ENCODE assay signal across 9 mouse cellular contexts in genomic region chr8:75315886-75316285, GRCm38 (mm10).
DNase-seq lines count a peak whose midpoint lies in the region; ATAC-seq and TF ChIP-seq lines count a peak whose summit lies in the region.
"Had no signal": no experiment of that assay in that cellular context is flagged by ENCODE, and none has a peak within 500 bp of the region (broad histone marks: within the 10 kb centered on the region; RNA-seq: fewer than 3 reads in every experiment).

No protein-coding gene starts in this region.

- TF ChIP-seq CTCF in liver, adult 2 months (IDR thresholded peaks at IDR 0.05; ENCODE audit: low read depth, low read length): peak; percentile 65; the same call in 1 of the 2 replicates
- peak; percentile 91 for TF ChIP-seq CTCF in cortical plate, adult 2 months (IDR thresholded peaks at IDR 0.05; ENCODE audit: extremely low read depth, insufficient read depth, low read length)

- no peaks in the 10 kb centered on the region for H3K9me3 ChIP-seq in liver, embryonic 12.5 days (replicated peaks)
- H3K9me3 ChIP-seq: neural tube, embryonic 13.5 days had no signal

- H3K4me2 ChIP-seq in liver, embryonic 12.5 days: no peak overlapping the region
- H3K4me2 ChIP-seq: neural tube, embryonic 13.5 days had no signal

- no peaks in the 10 kb centered on the region for H3K36me3 ChIP-seq in liver, adult 2 months (ENCODE audit: control insufficient read depth, insufficient read depth, low read length)
- H3K36me3 ChIP-seq in liver, embryonic 12.5 days: no peaks in the 10 kb centered on the region
- H3K36me3 ChIP-seq: neural tube, embryonic 13.5 days had no signal

- ATAC-seq in liver, embryonic 12.5 days: no peak

- 4% methylated on average over 3 of the region's 3 CpGs for WGBS in liver, adult 2 months
- 6% methylated on average over 3 of the region's 3 CpGs for WGBS in liver, embryonic 12.5 days (ENCODE audit: insufficient replicate concordance)

- no peak overlapping the region for H3K27ac ChIP-seq in liver, adult 2 months (replicated peaks; ENCODE audit: insufficient read depth, low read depth, low read length)
- no peak overlapping the region for H3K27ac ChIP-seq in liver, embryonic 12.5 days
- no peak overlapping the region for H3K27ac ChIP-seq in cortical plate, adult 2 months (ENCODE audit: insufficient read depth, low read length)
- H3K27ac ChIP-seq: neural tube, embryonic 13.5 days had no signal

- no peak overlapping the region for H3K9ac ChIP-seq in liver, adult 2 months (ENCODE audit: low read depth, low read length)
- no peak overlapping the region for H3K9ac ChIP-seq in liver, embryonic 12.5 days
- H3K9ac ChIP-seq: neural tube, embryonic 13.5 days had no signal

- DNase-seq in liver, adult 2 months (ENCODE audit: extremely low read depth, low read depth, low spot score): peak; percentile 27
- DNase-seq in R1 (ENCODE audit: low read depth, low spot score): peak; percentile 52
- peak; percentile 42 for DNase-seq in heart, postnatal 4 days
- DNase-seq in layer of hippocampus, adult 9-10 months (ENCODE audit: low spot score): peak; percentile 21
- DNase-seq in mesoderm, embryonic 11.5 days (ENCODE audit: low read depth, low spot score): peak; percentile 61
- DNase-seq in thymus, postnatal 4 days: peak; percentile 29

- no peaks in the 10 kb centered on the region for H3K79me2 ChIP-seq in liver, adult 2 months (ENCODE audit: control insufficient read depth, insufficient read depth, low read length)

- H3K4me3 ChIP-seq in liver, adult 2 months (ENCODE audit: insufficient read depth, low read depth, low read length): no peak overlapping the region
- no peak overlapping the region for H3K4me3 ChIP-seq in liver, embryonic 12.5 days
- H3K4me3 ChIP-seq in cortical plate, adult 2 months (ENCODE audit: insufficient read depth, low read length): no peak overlapping the region
- H3K4me3 ChIP-seq: neural tube, embryonic 13.5 days had no signal

- H3K27me3 ChIP-seq in liver, adult 2 months (ENCODE audit: control insufficient read depth, insufficient read depth, low read length): no peaks in the 10 kb centered on the region
- H3K27me3 ChIP-seq in liver, embryonic 12.5 days (replicated peaks): no peaks in the 10 kb centered on the region
- H3K27me3 ChIP-seq: neural tube, embryonic 13.5 days had no signal

- no peak for TF ChIP-seq POLR2A in liver, adult 2 months (IDR thresholded peaks at IDR 0.05; ENCODE audit: extremely low read depth, insufficient read depth, low read length)
- no peak for TF ChIP-seq POLR2A in cortical plate, adult 2 months (IDR thresholded peaks at IDR 0.05; ENCODE audit: extremely low read depth, insufficient read depth, low read length)

- H3K4me1 ChIP-seq in liver, adult 2 months (ENCODE audit: control insufficient read depth, insufficient read depth, low read length): no peaks in the 10 kb centered on the region
- H3K4me1 ChIP-seq in liver, embryonic 12.5 days: no peaks in the 10 kb centered on the region
- H3K4me1 ChIP-seq in cortical plate, adult 2 months (ENCODE audit: control insufficient read depth, insufficient read depth, low read length): no peaks in the 10 kb centered on the region
- H3K4me1 ChIP-seq: neural tube, embryonic 13.5 days had no signal
